Mouse (Mus musculus) layer of hippocampus, adult 2 months (tissue): ENCODE measurements around the gene Akap13. TPM values are rescaled to one million over a fixed set of nuclear protein-coding genes. Genes with fewer than 3 reads are reported as not detected.

ENCODE experiments used
- DNase-seq, 2 experiments: peaks; one replicate each; pipeline ENCODE4 v3.0.0; 2022; ENCODE audit warnings: low spot score in 2 of 2
- H3K27ac ChIP-seq: fragments of 200-600 bp; 2 replicates; pipeline ENCODE4 v1.8.1; 2022
- H3K4me3 ChIP-seq: fragments of 200-600 bp; 2 replicates; pipeline ENCODE4 v1.8.1; 2022; ENCODE audit warnings: mild to moderate bottlenecking
- CTCF ChIP-seq: fragments of 200-600 bp; conservative IDR thresholded peaks from 2 replicates; pipeline ENCODE4 v1.8.1; 2022; ENCODE audit warnings: antibody characterized with exemption, mild to moderate bottlenecking, moderate library complexity
- total RNA-seq, 2 experiments: library from RNA; stranded (reverse); gene quantifications; 2 replicates each; pipeline ENCODE4 v1.2.3; 2021

Akap13 gene
- total RNA-seq, 2 experiments from 2014 or later = 66.5 to 73.6 TPM

DNA sequence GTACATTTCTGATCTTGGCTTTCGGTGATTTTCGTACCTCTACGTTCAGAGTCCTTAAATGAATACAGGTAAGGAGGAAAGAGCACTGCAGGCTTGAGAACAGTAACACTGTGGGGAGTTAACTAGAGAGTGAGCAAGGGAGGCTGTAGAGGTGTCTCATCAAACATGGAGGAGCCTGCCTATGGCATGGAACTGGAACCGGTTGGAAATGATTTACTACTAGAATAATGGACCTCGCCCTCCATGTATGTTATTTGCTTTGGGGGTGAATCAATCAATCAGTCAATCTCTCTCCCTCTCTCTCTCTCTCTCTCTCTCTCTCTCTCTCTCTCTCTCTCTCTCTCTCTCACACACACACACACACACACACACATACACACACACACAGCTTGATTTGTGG, 77.7 kb downstream of the Akap13 start:
- Histone ChIP-seq H3K4me3 (no peak overlapping the region), H3K27ac (no peak overlapping the region)
- TF ChIP-seq CTCF = no peak
- DNase-seq = no peak

DNA sequence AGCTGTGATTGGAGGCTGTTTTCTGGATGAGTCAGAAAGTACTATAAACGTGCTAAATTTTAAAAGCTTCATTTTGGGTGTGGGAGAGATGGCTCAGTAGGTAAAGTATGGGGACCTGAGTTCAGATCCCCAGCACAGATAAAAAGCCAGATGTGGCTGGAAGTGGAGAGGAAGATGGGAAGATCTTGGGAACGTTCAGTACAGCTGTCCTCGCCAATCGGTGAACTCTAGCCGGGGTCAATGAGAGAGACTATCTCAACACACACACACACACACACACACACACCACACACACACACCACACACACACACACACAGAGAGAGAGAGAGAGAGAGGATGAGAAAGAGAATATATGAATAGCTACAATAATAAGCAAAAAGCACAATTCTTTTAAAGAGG, 81.0 kb downstream of the Akap13 start:
- no peak for TF ChIP-seq CTCF
- DNase-seq = no peak
- no peak overlapping the region for H3K27ac ChIP-seq
- no peak overlapping the region for H3K4me3 ChIP-seq

DNA sequence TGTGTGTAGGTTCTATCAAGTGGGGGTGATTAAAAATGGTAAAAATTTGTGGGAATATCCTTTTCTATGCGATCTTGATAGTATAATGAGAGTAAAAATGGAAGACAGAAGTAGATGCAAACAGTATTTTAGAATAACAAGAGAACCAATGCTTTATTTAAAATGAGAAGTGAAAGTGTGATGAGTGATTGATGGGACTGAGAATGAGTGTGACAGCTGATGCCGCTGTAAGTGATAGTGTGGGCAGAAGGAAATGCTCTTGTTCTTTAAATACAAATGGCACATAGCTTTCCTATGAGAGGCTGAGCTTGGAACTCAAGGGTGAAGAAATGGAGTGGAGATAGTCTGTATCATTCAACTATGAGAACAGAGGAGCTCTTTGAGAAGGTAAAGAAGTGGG, 82.2 kb downstream of the Akap13 start:
- no peak for TF ChIP-seq CTCF
- Histone ChIP-seq H3K4me3 (no peak overlapping the region), H3K27ac (no peak overlapping the region)
- no peak for DNase-seq

DNA sequence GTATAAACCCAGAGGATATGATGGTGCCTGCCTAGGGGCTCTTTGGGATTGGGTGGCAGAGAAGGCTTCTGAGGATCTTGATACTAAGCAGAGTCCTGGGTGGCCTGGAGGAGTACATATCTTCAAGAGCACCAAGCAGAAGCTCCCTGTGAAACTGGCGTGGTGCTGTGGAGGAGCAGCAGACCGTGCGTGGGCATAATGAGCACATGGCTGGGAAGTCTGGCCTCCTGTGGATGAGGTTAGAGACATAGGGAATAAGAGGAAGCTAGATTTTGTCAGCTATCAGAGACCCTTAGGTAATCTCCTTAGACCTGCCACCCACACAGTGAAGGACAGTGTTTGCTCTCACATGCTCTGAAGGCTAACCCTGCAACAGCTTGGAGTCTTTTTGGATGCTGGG, 83.2 kb downstream of the Akap13 start:
- DNase-seq = peak in 1 of 2 experiments; percentile 50
- Histone ChIP-seq H3K4me3 (no peak overlapping the region), H3K27ac (0 out of 2 replicates have a peak overlapping the region, but pooled peaks have one; percentile 20)
- no peak for TF ChIP-seq CTCF

DNA sequence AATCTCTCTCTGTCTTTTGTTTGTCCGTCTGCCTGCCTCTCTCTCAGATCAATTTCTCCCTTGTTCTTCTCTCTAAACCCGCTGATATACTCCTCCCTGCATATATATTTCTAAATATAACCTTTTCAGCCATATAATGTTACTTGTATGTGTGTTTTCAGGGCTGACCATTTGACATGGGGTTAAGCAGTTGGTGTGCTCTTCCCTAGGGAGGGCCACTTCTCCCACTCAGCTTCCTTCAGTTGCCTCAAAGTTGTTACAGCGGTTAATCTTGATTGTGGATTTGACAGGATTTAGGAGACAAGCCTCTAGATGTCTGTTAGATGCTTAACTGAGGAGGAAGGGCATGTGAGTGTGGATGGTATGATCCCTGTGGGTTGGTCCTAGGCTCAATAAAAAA, 83.8 kb downstream of the Akap13 start:
- no peak for DNase-seq
- Histone ChIP-seq H3K4me3 (no peak overlapping the region), H3K27ac (0 out of 2 replicates have a peak overlapping the region, but pooled peaks have one; percentile 20)
- TF ChIP-seq CTCF = no peak

DNA sequence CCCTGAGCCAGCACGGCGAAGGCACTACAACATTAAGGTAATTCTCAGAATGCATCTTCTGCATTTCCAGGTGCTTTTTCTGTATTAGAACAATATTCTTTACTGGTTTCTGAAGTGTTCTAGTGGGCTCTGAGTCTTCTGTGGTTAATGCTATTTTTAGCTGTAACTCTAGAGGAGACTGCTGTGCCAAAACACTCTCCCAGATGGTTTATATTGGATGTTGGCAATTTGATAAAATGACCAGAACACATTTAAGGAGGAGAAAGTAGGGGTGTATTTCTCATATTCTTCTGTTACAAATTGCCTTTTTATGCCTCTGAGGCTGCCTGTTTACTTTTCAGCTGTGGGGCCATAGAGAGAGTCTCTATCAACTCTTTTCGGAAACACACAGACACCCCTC, 94.5 kb downstream of the Akap13 start:
- no peak for TF ChIP-seq CTCF
- peak overlapping the region; percentile 53 for H3K27ac ChIP-seq
- H3K4me3 ChIP-seq = no peak overlapping the region
- DNase-seq = no peak

DNA sequence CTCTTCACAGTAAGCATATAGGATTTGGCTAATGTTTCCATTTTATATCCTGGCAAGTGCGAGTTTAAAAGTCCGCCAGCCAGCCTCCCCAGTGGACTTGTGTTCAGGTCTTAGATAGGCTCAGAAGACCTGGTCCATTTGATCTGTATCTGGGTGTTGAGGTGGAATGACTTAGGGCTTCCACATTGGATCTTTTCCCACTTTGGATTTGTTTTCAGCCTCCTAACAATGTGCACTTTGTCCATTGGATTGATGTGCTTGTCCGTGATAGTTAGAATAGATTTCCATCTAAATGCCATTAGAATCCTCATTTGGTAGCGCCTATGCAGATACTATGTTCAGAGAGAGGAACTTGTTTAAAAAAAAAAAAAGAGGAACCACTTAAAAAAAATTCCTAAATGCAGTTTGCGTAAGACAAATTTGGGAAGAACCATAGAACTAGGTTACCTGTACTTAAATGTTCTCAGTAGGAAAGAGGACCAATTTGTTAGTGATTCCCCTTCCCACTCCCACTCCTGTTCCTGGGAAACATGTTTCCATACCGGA, 95.5 kb downstream of the Akap13 start:
- Histone ChIP-seq H3K27ac (no peak overlapping the region), H3K4me3 (no peak overlapping the region)
- TF ChIP-seq CTCF = no peak
- no peak for DNase-seq

DNA sequence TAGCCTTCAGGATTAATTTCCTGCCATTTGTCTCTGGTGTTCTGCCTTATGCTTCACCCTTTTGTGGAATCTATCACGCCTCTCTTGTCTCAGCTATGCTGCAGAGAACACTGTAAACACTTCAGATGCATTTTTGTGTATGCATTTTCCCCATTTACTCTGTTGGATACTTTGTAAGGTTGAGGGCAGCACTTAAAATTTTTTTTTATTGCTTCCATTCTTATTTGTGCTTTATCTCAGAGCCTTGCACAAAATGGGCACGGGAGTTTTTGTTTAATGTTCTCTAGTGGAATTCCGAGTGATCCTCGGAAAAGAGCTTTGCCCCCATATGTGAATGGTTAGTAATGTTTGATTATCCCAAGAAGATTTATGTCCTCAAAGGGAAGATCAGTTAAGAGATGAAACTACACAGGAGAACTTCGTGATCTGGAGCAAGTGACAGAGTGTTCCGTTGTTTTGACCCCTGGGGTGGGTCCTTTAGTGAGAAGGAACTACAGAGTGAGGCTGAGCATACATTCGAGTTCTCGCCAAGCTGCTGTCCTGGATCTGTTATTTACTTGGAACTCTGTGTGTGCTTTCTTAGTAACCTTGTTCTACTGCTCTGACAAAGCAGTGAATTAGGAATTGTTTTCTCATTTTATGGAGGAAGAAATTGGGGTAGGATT, 97.8 kb downstream of the Akap13 start:
- Histone ChIP-seq H3K27ac (no peak overlapping the region), H3K4me3 (no peak overlapping the region)
- TF ChIP-seq CTCF = no peak
- no peak for DNase-seq

DNA sequence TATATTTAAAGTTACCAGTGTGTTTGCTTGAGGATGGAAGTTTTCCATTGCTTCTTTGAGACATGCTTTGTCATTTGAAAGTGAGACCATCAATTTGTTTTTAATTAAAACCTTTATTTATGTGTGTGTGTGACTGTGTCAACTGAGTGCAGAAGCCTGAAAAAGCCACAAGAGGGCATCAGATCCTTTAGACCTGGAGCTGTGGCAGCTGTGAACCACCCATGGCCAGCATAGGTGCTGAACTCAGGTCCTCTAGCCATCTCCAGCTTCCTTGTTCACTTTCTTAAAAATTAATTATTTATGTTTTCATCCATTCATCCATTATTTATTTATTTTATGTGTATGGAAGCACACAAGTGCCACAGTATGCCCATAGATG, 98.3 kb downstream of the Akap13 start:
- Histone ChIP-seq H3K4me3 (no peak overlapping the region), H3K27ac (no peak overlapping the region)
- peak; percentile 53 for TF ChIP-seq CTCF
- DNase-seq = no peak

DNA sequence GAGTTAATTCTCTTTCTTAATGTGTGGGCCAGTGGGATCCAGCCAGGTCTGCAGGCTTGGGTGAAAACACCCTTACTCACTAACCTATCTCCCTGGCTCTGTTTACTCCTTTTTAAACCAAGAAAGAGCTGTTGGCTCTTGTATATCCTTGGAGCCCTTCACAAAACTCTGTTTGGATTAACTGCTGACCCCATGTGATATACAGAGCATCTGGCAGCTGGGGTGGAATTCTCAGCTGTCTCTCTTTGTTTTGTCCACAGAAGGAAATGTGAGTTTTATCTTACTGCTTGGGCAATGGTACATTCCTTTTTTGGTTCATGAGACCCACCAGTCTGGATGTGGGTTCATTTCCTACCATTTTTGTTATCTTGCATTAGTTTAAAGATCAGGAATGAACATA, 98.7 kb downstream of the Akap13 start:
- TF ChIP-seq CTCF = no peak
- Histone ChIP-seq H3K4me3 (no peak overlapping the region), H3K27ac (no peak overlapping the region)
- no peak for DNase-seq

DNA sequence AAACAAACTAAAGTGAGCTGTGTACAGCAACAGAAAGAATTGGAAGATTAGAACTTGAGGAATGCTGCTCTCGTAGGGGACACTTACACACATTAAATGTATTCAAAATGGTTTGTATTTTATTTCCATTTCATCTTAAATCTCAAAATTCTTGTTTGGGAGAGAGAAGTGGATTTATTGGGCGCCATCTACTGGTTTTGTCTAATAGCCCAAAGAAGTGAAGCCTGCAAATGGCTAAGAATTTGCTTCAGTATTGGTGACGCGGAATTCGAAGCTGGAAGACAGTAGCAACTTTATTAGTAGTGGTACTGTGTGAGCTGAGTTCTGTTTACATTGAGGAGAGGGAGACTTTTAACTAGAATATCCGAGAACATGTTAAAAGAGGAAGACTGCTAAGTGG, 100.6 kb downstream of the Akap13 start:
- H3K27ac ChIP-seq = no peak overlapping the region
- peak; percentile 85 for TF ChIP-seq CTCF

DNA sequence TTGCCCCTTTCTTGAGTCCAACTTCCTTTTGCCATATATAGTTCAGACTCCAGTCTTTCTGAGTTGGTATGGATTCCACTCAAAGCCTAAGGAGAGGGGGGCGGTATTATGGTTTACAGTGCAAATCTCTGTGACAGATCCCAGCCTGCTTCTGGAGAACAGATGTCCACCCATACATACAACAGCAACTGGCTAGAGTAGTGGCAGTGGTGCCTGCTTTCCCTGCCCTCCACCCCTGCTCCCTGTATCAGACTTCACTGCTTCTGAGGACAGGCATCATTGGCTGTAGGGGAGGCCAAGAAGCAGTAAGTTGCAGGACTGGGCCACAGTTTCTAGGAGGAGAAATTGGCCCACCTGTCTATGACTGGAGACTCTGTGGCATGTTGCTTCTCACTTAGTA, 102.9 kb downstream of the Akap13 start:
- H3K27ac ChIP-seq = no peak overlapping the region
- no peak for TF ChIP-seq CTCF
- H3K4me3 ChIP-seq = no peak overlapping the region
- DNase-seq = no peak

More for the DNA sequence above, 100.6 kb downstream of the Akap13 start:
- H3K4me3 ChIP-seq = no peak overlapping the region
- DNase-seq = peak; percentile 17 to 45

DNA sequence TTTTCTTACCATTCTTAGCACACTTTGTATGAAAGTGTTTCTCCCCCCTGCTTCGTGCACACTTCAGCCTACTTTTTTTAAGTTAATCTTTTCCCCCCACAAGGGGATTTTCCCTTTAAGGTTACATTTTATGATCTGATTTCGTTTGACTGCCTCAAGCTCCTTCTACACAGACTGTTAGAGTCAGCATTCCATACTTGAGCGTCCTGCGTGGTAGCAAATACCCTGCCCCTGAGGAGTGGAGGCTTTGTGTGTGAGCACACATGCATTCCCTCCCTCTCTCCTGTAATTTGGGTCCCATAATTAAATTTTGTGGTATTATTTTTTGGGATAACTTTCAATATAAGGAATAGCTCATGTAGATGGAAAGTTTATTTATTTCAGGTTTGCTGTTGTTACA, 103.8 kb downstream of the Akap13 start:
- Histone ChIP-seq H3K27ac (no peak overlapping the region), H3K4me3 (no peak overlapping the region)
- TF ChIP-seq CTCF = no peak
- no peak for DNase-seq

DNA sequence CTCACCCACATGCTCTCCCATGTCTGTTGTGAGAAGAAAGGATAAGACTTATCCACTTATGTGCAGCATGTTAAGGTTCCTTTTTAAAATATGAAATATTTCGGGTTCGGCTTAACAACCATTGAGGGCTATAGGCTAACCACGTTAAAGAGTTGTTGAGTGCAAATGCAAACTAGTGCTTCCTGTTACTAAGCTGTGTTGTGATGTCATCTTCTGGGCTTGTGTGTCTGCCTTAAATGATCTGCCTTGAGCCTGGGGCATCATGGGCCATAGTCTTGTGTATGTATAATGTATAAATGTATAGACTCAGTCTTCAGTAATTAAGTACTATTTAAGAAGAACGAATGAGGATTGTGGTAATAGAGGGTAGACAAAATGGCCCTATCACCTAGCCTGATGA, 104.6 kb downstream of the Akap13 start:
- H3K27ac ChIP-seq = no peak overlapping the region
- H3K4me3 ChIP-seq = no peak overlapping the region
- no peak for TF ChIP-seq CTCF
- DNase-seq = no peak
